Mouse (Mus musculus) lung, postnatal 10 days (tissue): ENCODE results near the gene Lrrk1.

ENCODE experiments used
- DNase-seq: peaks from one replicate; pipeline ENCODE4 v3.0.0; 2021

The Lrrk1 gene

DNA sequence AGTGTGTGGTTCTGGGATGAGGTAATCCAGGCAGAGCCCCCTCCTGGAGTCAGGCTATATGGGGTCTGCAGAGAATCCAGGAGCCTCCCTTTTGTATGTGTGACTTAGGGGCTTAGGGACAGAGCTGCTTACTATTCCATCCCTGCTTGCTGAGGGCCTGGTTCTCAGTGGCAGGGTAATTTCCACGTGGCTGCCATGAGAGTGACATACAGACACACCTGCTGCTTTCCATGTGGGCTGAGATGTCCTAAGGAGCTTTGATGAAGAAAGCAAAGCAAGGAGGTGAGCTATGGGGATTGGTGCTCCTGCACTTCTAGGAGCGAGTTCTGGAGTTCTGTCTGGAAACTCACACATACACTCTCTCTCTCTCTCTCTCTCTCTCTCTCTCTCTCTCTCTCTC, 139.1 kb downstream of the Lrrk1 start:
- no peak for DNase-seq

DNA sequence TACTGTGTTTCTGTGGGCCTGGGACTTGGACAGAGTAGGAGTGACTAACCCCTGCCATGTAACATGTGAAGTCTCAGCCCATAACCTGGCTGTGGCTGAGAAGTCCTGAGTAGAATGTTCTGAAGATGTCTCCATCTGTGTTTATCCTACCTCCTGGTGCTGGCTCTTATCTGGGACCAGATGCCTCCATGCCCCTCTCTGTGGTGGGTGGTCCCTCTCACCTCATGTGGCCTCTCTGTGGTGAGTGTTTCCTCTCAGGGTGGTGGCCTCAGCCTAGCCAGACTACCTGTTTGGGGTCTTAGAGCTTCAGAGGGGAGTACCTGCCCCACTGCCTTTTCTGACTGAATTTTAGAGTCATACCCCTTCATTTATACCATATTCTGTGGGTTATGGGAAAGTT, 139.9 kb downstream of the Lrrk1 start:
- DNase-seq = no peak

DNA sequence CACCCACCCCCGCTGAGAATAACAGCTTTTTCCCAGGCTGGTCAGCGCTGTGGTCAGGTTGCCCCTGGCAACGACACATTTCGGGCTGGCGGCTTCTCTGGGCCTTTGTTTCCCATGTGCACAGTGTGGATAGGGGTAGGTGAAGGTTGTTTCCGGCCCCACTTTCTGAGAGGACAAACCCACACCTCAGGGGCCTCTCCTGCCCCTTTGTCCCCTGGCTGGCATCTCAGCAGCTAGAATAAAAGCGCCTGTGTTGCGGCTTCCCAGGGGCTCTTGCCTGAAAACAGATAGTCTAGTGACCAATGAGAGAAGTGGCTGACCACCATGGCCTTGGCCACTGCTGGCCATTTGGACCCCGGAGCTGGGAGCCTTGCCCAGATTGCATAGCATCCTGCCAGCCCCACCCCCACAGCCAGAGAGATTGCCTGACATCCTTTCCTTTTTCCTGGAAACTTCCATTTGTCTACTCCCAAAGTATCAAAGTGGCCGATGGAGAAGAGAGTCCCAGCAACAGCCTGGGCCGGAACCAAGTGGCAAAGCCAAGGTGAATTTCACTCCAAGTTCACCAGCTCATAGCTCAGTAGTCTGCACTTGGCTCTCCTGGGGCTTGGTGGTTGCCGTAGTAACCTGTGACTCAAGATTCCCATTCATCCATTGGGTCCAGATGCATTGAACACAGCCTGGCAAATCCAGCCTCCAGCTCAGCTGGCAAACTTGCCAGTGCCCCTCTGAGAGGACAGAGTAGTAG, 140.7 kb downstream of the Lrrk1 start:
- peak; percentile 51 for DNase-seq

DNA sequence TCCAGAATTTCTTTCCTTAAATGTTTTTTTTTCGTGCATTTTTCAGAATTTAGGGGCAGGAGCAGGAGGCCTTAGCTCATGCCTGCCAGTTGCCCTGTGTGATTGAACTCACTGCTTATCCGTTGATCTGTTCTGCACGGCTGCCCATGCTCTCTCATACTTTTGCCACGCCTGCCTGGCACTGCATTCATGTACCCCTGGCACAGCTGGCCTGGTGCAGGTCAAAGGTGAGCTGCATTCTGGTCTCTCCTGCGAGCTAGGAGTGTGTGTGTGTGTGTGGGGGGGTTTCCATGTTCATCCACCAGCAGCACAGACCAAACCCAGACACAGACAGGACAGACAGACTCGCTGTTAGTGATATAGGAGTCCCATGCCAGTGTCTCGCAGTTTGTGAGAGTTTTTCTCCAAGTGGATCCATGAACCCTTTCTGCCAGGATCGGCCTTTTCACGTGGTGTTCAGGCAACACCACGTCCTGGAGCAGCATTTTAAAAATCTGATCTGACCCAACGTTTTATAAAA, 141.4 kb downstream of the Lrrk1 start:
- DNase-seq = no peak

DNA sequence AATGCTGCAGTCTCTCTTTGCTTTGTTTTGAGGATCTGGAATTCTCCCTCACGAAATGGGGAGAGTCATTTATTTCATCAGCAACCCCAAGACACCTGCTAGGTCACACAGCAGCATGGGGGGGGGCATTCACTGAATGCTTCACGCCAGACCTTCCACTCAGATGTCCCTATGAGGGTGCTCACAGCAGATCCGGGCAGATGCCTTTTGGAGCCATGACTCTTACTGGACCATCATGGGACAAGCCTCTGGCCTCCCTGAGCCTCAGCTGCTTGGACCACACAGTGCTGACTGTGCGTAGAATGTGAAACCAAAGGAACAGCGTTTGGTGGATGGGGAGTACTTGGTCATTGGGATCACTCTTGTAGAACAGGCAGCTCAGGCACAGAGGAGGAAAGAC, 142.5 kb downstream of the Lrrk1 start:
- no peak for DNase-seq

DNA sequence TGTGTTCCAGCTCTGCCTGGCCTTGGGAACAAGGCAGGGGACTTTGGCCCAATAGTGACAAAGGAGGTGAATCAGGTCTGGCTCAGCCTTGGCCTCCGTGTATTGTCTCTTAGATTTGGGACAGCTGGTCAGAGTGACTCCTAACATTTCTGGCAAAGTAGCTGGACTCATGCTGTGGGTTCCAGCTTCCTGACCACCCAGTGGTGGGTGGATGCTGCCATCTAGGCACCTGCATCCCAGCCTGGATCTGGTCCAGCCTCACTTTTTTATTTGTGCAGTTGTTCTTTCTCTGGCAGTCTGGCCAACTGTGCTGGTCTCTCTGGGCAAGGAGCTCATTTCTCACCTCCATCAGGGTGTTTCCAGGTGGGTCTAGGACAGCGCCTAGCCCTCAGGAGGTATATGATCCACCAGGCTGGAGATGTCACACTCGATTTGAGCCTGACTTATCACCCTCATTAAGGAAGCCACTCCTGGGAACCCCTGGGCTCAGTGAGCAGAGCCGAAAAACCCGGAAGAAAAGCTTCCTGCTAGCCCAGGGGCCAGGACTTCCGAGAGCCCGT, 144.3 kb downstream of the Lrrk1 start:
- DNase-seq = no peak

DNA sequence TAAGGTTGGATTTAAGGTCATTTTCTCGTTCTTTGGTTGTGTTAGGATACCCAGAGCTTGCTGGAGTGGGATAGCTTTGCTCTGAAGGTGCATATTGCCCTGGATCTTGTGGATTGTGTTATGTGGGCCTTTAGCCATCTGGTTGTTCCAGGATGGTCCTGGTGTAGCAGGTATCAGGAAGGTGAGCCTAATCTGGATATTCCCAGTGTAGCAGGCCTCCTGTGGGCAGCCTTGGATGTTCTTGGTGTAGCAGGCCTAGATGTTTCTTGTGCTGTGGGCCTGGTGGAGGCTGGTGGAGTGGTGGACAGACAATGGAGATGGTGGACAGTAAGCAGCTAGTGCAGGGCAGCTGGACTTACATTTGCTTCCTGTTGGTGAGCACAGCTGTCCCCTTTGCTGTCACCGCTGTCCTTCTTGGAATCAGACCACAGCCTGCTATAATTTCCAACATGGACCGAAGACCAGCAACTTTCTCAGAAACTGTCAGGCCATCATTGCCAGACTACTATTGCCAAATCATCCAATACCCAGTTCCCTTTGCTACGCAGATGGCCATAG, 146.2 kb downstream of the Lrrk1 start:
- no peak for DNase-seq

DNA sequence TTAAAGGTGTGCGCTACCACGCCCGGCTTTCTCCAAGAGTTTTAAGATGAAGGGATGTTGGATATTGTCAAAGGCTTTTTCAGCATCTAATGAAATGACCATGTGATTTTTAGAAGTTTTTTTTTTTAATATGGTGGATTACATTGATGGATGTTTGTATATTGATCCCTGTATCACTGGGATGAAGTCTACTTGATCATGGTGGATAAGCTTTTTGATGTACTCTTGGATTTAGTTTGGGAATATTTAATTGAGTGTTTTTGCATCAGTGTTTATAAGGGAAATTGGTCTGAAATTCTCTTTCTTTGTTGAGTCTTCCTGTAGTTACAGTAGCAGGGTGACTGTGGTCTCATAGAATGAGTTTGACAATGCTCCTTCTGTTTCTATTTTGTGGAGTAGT, 150.0 kb downstream of the Lrrk1 start:
- no peak for DNase-seq

DNA sequence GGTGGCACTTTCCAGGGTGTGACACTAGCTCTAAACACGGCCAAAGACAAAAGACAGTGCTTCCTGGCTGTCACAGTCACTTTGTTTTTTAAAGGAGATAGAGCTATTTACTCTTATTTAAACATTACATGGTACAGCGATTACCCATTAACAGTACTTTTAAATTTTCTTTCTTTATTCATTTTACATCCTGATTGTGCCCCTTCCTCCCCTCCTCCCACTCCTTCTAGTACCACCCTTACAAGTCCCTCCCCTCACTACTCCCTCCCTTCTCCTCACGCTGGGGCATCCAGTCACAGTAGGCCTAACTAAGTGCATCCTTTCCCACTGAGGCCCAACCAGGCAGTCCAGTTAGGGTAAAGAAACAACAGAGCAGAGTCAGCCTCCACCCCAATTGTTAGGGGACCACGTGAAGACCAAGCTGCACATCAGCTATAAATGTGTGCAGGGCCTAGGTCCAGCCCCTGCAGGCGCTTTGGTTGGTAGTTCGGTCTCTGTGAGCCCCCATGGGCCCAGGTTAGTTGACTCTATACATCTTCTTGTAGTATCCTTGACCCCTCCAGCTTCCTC, 154.1 kb downstream of the Lrrk1 start:
- no peak for DNase-seq

DNA sequence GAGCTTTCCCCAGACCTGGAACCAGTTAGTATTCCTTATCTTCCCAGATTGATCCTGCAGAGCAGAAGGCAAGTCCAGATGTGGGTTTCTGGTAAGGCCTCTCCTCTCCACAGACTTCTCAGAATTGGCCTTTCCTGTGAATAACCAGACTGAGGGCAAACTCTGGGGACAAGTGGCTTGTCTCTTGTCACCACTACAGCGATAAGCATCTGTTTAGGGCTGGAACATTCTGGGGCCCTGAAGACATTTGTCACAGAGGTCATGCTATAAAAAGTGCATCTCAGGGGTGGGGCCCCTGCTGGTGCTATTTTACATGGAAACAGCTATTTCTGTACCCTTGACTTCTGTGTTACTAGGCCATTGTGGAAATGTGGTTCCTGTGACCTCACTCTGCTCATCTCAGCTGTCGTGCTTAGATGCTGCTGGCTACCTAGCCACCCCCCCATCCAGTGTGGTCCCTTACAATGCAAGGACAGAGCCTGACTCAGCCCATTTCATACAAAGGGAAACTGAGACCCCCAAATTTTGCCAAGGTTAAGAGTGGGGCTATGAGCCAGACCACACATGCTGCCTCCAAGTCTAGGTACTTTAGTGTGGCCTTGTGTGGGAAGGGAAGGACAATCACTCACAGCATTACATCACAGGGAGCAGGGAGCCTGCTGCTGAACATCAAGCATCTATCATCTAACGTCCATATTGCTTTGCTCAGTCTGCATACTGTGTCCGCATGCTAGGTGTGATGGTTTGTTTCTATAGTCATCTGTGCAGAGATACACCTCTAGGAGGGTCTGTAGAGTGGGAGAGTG, 154.8 kb downstream of the Lrrk1 start:
- DNase-seq = no peak

DNA sequence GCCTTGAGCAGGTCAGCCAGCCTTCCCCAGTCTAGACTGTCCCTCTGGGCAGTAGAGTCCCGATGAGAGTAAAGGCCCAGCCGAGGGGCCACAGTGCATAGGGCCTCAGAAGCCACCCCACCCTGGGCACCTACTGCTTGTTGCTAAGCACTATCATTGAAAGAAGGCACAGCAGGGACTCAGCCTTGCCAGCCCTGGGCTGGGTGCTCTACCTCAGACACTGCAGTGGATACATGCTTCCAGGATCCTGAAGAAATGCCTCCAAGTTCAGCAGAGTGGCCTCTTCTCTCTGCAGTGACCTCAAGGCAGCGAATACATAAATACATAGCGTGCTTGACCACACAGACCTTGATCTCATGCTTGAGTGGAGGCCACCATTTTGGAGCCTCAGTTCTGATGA, 156.3 kb downstream of the Lrrk1 start:
- no peak for DNase-seq

DNA sequence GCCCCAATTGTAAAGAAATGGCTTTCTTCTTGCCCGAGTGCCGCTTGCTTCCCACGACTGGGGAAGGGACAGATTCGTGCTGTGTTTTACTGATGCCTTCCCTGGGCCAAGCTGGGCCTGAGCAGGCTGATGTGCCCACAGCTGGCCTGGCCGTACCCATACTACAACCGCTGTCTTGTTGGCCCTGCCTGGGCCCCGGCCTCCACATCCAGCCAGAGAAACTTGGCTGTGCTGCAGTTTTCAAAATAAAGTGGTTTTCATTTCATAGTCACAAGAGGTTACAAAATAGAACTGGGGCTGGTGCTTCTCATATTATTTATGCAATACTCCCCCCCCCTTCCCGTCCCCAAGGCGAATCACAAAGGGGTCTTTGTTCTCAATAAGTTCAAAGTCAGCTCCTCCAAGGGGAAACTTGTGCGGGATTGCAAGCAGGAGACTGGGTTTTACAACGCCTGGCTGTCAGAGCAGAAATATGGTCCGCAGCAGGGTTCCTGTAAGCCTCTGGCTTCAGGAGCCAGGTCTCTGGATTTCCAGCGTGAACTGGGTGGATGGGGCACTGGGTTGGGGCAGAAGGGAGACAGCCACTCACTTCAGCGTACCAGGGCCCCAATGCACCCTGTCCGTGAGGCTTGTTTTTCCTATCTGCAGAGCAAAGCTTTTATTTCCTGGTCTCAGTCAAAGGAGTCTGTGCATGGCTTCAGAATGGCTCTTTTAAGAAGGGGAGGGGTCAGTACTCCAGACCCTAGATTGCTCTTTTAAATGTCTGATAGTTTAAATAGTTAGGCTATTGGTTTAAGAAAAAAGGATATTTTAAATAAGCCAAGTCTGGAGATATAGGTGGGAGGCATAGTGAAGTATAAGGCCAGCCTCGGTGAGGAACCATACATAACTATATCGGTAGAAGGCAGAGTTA, 157.3 kb downstream of the Lrrk1 start:
- peak; percentile 31 for DNase-seq

DNA sequence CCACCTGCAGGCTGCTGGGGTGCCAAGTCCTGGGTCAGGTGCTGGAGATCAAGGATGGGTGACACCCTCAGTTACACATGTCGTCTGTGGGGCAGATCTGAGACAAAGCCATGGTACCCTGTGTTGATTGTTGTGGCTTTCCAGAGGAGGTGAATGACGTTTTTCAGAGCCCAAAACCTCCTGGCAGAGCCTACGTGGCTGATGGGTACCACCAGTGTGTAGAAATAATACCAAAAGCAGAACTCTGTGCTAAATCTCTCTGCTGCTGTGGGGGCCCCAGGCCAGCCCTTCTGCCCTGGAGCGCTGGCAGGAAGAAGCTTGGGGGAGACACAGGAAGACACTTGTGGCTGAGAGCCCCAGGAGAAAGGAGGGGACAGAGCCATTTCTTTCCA, 157.9 kb downstream of the Lrrk1 start:
- no peak for DNase-seq

DNA sequence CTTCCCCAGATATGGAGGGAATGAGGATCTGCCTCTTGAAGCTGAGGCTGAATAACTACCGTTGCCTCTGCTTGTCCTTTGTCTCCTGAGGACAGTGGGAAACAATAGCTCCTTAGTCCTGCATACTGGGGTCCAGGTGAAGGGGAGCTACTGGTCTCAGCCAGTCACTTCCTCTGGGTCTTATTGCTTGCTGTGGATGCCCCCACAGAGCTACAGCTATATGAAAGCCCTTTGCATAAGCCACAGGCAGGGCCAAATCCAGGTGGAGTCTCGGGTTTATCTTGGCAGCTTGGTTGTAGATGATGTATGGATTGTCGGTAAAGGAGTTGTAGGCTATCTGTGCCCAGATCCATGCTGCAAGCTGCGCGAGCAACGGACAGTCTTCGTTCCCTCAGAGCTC, 158.7 kb downstream of the Lrrk1 start:
- no peak for DNase-seq

DNA sequence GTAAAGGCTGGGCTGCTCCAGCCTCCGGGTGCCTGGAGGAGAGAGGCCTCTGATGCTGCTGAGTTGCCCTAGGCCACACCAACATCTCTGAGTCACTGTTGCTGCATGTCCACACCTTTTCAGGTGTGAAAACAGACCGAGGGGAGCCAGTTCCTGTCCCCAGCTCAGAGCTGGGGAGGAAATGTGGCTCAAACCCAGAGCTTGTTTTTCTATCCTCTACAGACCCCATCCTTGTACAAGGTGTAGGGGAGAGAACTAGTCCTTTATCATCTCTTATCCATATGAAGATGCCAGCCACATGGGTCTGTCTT, 159.6 kb downstream of the Lrrk1 start:
- no peak for DNase-seq

DNA sequence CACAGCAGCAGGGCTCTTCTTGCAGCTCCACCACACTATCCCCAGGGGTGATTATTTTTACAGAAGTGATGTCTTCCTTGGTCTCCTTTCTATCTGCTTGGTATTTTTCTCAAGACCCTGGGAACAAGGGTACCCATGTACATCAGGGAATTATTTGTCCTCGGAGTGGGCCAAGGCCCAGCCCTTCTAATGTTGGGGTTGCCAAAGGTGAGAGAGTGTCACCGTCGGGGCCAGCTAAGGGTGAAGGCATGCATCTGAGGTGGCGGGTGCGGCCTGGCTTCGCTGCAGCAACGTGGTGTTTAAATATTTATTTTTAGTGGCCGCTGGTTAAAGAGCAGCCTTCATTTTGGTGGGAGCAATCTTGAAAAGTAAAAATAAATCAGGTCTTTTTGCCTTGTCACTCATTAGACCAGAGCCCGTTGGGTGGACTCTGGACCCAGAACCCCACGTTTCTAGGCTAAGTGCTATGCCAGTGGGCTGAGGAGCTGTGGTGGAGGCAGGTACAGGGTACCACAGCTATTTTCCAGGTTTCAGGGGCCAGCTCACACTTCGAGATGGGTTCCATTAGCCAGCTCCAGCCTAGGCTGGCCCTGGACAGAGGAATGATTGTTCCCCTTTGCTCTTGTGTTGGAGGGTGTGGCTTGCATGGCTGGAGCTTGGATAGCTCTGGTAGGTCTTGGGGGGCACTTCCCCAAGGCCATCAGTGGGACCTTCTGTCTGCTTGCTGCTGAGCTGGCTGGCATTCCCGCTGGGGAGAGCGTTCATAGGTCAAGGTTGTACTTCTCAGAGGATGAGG, 160.1 kb downstream of the Lrrk1 start:
- DNase-seq = no peak

DNA sequence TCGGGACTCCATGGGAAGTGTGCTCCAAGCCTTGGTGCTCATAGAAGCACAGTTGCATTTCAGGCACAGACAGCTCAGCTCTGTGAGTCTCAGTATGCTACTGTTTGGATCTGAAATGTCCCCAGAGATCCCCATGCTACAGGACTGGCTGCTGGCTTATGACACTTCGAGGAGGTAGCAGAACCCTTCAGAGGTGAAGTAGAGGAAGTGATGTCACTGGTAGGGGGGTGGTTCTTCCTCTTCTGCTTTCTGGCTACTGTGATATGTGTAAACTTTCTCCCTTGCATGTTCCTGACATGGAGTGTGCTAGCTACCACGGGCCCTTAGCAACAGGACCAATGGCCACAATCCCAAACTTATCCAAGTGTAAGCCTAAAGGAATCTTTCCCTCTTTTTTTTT, 162.3 kb downstream of the Lrrk1 start:
- no peak for DNase-seq

DNA sequence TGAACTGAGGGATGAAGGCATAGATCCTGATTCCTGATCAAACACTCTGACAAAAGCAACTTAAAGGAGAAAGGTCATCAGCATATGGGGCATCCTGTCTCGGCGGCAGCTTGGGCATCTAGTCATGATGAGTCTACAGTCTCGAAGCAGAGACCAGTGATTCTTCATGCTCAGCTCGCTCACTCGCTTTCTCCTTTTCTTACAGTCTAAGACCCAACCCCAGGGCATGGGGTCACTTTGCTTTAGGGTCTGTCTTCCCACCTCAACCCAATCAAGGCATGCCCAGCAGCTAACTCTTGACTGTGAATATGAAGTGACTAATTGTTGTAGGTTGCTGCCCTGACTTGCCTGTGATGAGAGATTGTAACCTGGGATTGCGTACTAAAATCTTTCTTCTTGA, 163.6 kb downstream of the Lrrk1 start:
- no peak for DNase-seq

DNA sequence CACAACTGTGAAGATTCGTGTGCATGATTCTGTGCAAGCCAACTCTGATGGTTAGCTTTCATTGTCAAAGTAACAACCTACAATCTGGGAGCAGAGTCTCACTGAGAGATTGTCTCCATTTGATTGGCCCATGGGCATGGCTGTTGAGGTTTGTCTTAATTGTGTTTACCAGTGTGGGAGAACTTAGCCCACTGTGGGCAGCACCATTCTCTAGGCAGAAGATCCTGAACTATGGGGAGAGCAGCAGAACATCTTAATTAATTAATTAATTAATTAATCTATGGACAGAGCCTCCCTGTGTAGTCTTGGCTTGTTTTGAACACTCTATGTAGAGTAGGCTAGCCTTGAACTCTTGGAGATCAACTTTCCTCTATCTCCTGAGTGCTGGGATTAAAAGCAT, 164.4 kb downstream of the Lrrk1 start:
- DNase-seq = no peak

DNA sequence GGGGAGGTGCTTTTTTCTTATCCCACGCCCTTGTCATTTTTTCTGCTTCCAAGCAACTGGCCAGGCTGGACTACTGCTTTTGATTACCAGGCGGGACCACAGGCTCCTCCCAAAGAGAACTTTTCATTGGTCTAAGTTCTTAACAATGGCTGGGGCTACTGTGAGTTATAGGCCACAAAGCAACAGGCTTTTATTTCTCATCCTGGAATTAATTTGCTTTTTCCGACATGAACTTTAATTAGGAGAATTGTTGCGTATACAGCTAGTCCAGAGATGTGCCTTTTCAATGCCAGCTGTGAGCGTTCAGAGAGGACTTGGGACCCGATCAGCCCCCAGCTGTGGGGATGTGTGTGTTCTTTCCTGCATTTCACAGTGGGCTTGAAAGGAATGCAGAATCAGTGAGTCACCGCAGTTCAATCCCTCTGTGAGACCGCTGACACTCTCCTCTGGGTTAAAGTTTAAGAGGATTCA, 165.5 kb downstream of the Lrrk1 start:
- DNase-seq = peak; percentile 38

DNA sequence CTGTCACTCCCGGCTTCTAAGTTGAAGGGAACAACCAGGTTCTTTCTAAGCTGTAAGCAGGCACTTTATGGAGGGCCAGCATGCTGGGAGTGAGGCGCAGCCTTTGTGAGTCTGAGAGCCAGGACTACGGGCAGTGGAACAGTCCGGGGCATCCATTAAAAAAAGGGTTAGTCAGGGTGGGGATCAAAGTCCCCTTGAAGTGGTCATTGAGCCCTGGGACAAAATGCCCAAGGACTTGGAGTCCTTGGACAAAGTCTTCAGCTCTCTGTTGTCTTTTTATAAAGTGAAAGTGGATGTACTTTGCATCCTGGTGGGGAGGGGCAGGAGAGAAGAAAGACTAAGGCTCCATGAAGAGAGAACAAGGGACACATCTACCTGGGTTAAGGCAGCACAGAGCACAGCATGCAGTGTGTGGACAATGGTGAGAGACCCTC, 168.3 kb downstream of the Lrrk1 start:
- DNase-seq = no peak
